Mouse (Mus musculus) G1E-ER4 (cell line): ENCODE results near the gene Eya2. TPM values are rescaled to one million over a fixed set of nuclear protein-coding genes. Genes with fewer than 3 reads are reported as not detected.

ENCODE experiments used
- GATA1 ChIP-seq: IDR thresholded peaks from one replicate; pipeline ENCODE4 v1.8.0; 2012; ENCODE audit warnings: low read length, inconsistent platforms
- polyA plus RNA-seq: library from polyadenylated mRNA; stranded (reverse); fragments of >175 nt; gene quantifications from 2 replicates; pipeline ENCODE4 v1.2.3, GENCODE M21; 2012

Gene Eya2
- polyA plus RNA-seq, 1 experiment, result not detected

- no peak for TF ChIP-seq GATA1
These were observed 137.9 kb downstream of the Eya2 start for GRCm38 (mm10) chr2:165732552-165733238.

- no peak for TF ChIP-seq GATA1
These were observed 138.9 kb downstream of the Eya2 start for GRCm38 (mm10) chr2:165733701-165734100.

- no peak for TF ChIP-seq GATA1
These were observed 141.5 kb downstream of the Eya2 start for GRCm38 (mm10) chr2:165736297-165736696.

GRCm38 (mm10) chr2:165740381-165740780, 145.5 kb downstream of the Eya2 start:
- TF ChIP-seq GATA1, result no peak

- TF ChIP-seq GATA1, result no peak
These were observed 146.2 kb downstream of the Eya2 start for GRCm38 (mm10) chr2:165740982-165741381.

GRCm38 (mm10) chr2:165741526-165742050, 146.8 kb downstream of the Eya2 start:
- no peak for TF ChIP-seq GATA1

- TF ChIP-seq GATA1, result no peak
These were observed 147.5 kb downstream of the Eya2 start for GRCm38 (mm10) chr2:165742210-165742786.

GRCm38 (mm10) chr2:165745306-165746098, 150.7 kb downstream of the Eya2 start:
- no peak for TF ChIP-seq GATA1

GRCm38 (mm10) chr2:165747975-165748374, 153.1 kb downstream of the Eya2 start:
- no peak for TF ChIP-seq GATA1

- no peak for TF ChIP-seq GATA1
These were observed 153.6 kb downstream of the Eya2 start for GRCm38 (mm10) chr2:165748426-165748825.

- TF ChIP-seq GATA1, result no peak
These were observed 156.2 kb downstream of the Eya2 start for GRCm38 (mm10) chr2:165751068-165751467.

GRCm38 (mm10) chr2:165752704-165753103, 157.9 kb downstream of the Eya2 start:
- no peak for TF ChIP-seq GATA1

- no peak for TF ChIP-seq GATA1
These were observed 163.0 kb downstream of the Eya2 start for GRCm38 (mm10) chr2:165757799-165758198.

- no peak for TF ChIP-seq GATA1
These were observed 163.7 kb downstream of the Eya2 start for GRCm38 (mm10) chr2:165758534-165758933.

GRCm38 (mm10) chr2:165759421-165759985, 164.7 kb downstream of the Eya2 start:
- no peak for TF ChIP-seq GATA1

GRCm38 (mm10) chr2:165768805-165769358, 174.1 kb downstream of the Eya2 start:
- TF ChIP-seq GATA1, result no peak
